Mouse (Mus musculus) bone marrow, adult 2 months (tissue): ENCODE results near the gene Yif1b.

Experiments
- CTCF ChIP-seq: fragments of 200-500 bp; IDR thresholded peaks from 2 replicates; pipeline ENCODE4 v1.5.1; 2011; ENCODE audit warnings: low read length, control low read depth; ENCODE audit not compliant: control insufficient read depth, insufficient read depth
- POLR2A ChIP-seq: fragments of 200-500 bp; IDR thresholded peaks from 2 replicates; pipeline ENCODE4 v1.6.1; 2011; ENCODE audit warnings: low read depth, mild to moderate bottlenecking, control low read depth, low read length, borderline replicate concordance; ENCODE audit not compliant: control insufficient read depth

DNA sequence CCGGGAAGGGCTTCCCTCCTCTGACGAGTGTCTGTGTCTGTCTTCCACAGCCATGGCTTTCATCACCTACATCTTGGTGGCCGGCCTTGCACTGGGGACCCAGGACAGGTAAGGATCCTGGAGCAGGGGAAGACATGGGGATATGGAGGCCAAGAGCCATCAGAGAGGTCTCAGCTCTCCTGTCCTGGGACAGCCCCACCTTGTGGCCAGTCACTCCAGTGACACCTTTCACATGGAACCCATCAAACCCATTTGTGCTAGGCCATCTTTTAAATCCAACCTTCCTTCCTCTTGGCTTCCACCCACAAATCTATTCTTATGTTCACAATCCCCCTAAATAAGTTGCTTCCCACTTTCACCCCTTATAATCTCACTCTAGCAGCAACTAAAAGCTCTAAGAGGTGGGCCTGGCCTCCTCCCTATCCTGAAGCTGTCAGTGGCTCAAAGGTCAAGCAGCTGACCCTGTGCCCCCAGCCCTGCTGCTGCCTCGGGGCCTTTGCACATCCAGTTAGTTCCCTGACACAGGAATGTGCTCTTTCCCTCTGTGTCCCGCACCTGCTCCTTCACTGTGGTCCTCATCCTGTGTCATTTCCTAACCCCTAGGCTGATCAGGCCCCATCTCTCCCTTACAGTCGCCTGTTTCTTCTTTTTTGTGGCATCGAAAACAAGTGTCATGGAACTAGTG, 6.7 kb downstream of the Yif1b start:
- peak; percentile 80 for TF ChIP-seq CTCF
- no peak for TF ChIP-seq POLR2A
